Mouse (Mus musculus) midbrain, embryonic 13.5 days (tissue): ENCODE measurements around the gene Foxl1. TPM values are rescaled to one million over a fixed set of nuclear protein-coding genes. Genes with fewer than 3 reads are reported as not detected.

Experiments
- microRNA-seq: library from miRNA; unstranded; fragments of <30 nt; microRNA quantifications from one replicate; pipeline ENCODE4, GENCODE M21; 2016
- polyA plus RNA-seq: library from polyadenylated mRNA; unstranded; fragments of >200 nt; fragmentation: Nextera tagmentation; extraction: Ambion mirVana; gene quantifications from 2 replicates; pipeline ENCODE4 v1.2.1, GENCODE M21; 2015

Gene Foxl1
- polyA plus RNA-seq, 1 experiment from 2014 or later: 0.13 TPM

Small RNAs within 50 kb of the gene (microRNA-seq; reads per million reads assigned to microRNA genes)
- gene Gm27530: not detected

Other genes starting within 250 kb of the Foxl1 start
- 0.39 and 0.71 TPM in 2 replicates for gene Foxf1, start 43.6 kb upstream of the Foxl1 start, polyA plus RNA-seq
- gene Mthfsd, start 19.5 kb upstream of the Foxl1 start, polyA plus RNA-seq: 57.8 and 60.7 TPM in 2 replicates
- gene Foxc2, start 11.8 kb upstream of the Foxl1 start, polyA plus RNA-seq: 1.3 and 1.9 TPM in 2 replicates